Mouse (Mus musculus): ENCODE results near the gene Znrf3.

Gene Znrf3

DNA sequence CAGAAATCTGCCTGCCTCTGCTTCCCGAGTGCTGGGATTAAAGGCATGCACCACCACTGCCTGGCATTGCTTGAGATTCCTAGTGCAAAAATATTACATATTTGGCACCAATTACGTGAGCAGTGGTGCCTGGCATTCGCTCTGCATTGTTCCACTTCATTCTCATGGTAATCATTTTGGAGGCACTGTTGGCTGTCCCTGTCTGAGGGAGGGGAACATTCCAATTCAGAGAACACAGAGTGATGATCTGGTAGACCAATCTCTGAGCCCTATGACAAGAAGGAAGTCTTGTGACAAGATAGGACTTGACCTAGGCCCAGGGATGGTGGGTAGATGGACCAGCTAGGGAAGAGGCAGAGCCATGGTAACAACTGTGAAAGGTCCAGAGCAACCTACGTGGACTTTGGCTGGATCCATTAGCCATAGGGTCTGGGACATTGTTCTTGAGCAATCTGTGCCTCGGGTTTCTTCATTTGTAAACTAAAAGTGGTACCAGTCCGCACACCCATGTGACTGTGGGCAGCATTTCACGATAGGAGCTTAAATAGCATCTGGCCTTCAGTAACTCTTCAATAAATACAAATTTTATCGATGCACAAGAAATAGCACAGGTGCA, 174.7 kb downstream of the Znrf3 start:
- no peak for DNase-seq (ENCODE audit: low read depth)

DNA sequence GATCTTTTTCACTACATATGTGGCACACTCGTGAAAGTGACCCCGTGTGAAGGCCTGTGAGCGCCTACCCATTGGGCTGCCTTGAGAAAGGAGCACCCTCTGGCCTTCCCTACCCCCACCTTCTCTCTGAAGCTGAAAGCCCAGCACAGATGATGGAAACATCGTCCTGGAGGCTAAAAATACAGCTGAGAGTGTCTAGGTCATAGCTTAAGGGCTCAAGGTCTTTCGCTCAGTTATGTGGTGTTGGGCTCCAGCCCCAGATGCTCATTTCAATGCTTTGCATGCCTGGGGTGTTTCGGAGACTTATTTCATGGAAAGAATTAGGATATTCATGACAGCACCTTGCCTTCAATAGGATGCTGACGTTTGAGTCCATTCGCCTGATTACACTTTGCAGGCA, 178.9 kb downstream of the Znrf3 start:
- DNase-seq (ENCODE audit: low read depth), result no peak

DNA sequence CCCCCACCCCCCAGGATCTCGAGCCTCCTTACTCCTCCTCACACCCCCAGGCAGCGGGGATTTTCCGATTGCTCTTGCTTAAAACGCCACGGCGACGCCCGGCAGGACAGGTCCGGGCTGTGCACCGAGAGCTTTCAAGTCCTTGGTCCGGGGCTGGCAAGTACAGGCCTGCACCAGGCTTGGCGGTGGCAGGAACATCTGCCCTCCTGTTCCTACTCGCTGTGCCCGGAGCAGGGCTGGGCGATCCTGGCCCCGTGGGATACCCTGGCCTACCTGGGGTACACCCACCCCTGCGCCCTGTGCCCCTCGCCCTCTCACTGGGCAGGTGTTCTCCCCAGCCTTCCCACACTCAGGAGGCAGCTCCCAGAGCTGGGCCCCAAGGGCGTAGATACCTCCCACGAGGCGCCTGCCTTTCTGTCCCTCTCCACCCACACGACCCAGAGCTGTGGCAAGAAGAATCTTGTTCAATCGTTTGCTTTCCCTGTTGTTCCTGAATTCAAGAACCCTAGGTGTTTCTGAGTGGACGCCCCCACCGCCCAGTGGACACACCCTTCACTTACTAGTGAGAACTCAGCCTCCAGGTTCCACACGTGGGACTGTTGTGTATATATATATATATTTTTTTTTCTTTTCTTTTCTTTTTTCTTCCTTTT, 181.4 kb downstream of the Znrf3 start:
- no peak for DNase-seq (ENCODE audit: low read depth)

DNA sequence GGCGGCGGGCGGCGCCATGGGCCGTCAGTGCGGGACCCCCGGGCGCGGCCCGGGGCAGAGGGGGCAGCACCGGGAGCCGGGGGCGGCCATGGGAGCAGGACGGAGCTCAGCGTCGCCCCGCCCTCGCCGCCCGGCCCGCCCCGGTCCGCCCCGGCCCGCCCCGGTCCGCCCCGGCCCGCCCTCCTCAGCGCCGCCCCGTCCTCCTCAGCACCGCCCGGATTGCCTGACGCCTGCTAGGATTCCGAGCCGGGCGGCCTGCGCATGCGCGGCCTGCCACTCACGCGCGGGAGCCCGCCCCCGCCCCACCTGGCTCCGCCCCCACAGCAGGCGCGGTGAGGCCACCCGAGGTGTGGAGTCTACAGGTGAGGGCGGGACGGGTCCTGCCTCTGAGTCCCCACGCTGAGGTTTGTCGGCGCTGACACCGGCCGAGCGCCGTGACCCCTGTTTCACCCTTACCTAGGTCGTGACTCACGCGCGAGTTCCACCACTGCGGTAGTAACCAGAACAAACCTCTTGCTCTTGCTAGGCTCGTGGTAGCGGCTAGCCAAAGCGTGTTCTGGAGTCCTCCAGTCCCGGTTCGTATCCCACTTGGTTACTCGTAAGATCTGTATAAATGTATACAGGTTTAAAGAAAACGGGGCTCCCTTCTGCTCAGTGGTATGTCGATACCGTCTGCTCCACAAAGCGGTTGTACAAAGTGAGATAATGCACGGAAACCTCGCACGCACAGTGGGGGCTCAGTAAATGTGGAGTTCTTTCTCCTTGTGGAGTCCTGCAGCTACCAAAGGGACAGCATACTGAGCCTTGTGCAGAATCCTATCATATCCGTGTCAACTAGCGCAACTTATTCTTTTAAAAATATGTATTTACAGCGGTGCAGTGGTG, 182.9 kb downstream of the Znrf3 start, which contains the start of gene Kremen1:
Gene Kremen1, minus strand, starts transcription at position 51 of the 885 bp plus-strand sequence.
- peak; percentile 57 for DNase-seq (ENCODE audit: low read depth)

DNA sequence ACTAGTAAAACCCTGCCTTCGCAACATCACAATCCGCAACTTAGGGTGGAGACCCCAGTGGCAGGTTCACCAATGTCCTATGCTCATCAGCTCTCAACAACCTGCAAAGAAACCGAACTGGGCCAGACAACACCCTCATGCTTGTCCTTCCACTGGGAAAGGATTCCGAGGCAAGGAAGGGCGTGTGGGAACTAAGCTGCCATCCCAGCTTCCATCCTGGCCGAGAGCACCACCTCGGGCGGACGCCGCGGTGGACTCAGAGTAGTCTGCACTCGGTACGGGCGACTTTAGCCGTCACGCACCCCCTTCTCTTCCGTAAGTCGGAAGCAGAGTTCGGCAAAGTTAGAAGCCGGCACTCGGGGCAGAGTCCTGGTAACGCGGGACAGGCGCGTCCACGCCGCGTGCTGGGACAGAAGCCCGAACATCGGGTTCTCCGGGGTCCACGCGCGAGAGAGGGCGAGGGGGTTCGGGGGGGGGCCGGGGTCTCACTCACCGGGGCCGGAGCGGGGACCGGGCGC, 183.6 kb downstream of the Znrf3 start:
- DNase-seq (ENCODE audit: low read depth), result no peak

DNA sequence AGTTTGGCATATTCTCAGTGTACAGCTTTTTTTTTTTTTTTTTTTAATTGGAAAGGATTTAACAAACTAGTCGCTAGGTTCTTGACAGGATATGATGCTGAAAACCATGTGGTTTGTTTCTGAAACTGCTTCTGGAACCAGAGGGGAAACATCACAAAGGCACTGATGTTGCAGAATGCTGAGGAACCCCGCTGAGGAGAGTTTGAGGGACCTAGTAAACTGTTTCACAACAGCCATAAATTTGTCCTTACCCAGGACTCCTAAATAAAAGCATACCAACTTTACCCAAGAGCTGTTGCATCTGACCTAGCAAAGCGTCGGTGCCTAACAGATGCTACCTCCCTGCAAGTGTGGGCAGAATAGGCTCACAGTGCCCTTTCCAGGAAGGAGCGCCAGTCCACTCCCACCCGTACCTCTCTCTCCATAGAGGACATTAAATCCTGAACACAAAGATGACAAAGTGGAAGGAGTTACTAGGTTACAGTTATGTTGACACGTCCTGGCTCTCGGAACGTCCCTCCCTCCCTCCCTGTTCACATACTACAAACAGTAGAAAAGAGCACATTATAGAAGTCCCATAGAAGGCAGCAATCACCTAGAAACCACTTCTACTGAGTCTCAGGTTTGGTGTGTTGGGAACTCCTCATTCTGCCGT, 184.6 kb downstream of the Znrf3 start:
- DNase-seq (ENCODE audit: low read depth), result no peak

DNA sequence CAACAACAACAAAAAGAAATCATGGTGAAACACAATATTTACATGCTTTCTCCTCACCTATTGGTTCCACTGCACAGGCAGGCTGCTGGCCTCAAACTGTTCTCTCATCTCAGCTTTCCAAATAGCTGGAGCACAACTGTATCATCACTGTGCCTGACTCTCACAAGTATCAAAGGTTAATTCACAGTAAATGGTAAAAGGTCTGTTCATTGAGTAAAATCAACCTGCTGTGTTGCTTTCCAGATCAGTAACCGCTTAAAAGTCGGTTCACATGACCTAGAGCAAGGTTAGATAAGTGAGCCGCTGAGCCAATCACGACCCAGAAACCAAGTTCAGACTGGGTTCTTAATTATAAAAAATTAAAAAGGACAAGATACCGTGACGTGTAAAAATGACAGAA, 186.6 kb downstream of the Znrf3 start:
- no peak for DNase-seq (ENCODE audit: low read depth)

DNA sequence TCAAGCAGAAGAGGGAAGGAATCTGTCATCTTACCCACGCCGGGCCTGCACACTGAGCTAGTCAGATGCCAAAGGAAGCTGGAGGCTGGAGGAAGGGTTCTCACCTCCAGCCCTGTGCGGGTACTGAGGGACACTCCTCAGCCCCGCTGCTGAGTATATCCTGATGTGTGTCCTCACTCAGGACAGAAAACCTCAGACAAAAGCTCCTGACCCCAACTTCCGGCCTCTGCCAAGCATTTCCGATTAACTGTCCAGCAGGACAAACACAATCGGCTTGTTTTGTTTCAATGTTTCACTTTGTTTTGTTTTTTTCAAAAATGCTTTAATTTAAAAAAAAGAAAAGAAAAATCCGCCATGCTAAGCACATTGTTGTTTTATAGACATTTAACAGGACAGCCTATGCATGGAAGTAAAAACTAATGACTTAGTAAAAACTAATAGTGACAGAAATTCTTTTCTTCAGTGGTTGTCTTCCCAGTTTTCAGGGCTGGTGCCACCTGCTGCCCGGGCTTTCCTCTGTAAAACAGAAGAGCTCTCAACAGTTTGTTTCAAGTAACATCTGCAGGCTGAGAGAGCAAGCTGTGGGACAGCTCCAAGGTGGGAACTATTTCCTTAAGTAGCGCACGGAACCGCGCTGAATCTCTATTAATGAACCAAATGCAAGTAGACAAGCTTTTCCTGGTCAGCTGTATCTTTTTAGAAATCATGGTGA, 187.3 kb downstream of the Znrf3 start:
- no peak for DNase-seq (ENCODE audit: low read depth)

DNA sequence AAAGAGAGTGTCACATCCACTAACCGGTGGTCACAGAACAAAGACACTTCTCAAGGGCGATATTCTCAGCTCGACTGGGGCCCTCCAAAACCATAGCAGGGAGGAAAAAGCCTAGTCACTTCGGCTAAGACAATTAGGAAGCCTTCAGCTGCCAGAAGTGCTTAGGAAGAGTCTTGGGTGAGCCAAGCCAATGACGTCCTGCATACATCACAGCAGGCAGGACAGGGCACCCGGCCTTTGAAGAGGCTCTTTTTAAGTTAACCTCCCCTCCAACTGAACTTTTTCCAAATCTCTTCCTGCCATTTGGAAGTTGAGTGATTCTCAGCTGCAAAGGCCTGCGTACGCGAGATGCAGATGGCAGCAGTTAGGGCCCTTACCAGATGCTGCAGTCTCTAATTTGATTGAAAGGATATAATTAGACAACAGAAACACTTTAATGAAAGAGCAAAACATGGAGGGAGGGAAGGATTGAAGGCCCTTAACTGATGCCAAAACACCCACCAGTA, 189.1 kb downstream of the Znrf3 start:
- DNase-seq (ENCODE audit: low read depth), result no peak

DNA sequence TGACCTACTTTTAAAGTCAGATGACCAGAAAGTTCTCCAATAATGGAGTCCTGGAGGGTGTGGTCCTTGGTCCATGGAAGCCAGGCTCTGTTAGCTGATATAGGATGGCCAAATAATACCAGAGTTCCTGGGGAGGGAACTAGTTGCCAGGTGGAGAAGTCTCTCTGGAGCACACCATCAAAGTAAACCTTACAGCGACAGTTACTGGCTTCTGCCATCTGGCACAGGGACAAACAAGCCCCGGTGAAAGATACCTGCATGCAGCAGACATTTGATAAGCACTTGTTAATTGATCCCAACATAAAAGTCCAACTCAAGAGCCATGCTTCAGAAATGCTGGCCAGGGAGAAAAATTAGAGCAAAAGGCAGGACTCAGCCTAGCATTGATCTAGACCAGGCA, 190.6 kb downstream of the Znrf3 start:
- DNase-seq (ENCODE audit: low read depth), result no peak

DNA sequence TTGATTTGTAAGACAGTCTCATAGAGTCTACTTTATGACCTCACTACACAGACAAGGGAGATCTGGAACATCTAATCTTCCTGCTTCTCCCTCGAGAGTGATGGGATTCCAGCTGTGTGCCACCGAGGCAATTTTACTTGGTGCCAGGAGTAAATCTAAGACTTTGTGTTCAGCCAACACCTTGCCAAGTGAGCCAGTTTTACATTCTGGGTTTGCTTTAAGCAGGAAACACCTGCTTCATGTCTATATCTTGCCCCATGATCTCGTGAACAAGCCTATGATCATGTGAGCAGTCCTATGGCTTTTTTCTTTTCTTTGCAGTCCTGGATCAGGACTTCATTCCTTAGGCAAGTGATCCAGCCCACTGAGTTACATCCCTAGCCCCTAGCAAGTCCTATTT, 191.1 kb downstream of the Znrf3 start:
- no peak for DNase-seq (ENCODE audit: low read depth)

DNA sequence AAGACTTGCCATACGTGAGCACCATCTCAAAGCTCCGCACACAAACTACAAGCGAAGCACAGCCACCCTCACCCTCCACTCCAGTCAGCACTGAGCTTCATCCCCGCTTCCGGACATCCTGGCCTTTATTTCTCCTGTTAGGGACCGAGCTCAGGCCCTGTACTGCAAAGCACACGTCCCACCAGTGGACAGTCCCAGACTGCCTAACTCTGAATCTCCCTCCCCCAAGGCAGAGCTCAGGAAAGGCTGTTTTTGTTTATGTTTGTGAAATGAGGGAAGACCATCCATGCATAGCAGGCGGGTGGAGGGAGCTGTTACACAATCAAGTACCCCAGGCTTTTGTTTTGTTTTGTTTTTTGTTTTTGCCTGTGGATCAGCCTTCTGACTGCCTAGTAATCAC, 191.9 kb downstream of the Znrf3 start:
- no peak for DNase-seq (ENCODE audit: low read depth)

DNA sequence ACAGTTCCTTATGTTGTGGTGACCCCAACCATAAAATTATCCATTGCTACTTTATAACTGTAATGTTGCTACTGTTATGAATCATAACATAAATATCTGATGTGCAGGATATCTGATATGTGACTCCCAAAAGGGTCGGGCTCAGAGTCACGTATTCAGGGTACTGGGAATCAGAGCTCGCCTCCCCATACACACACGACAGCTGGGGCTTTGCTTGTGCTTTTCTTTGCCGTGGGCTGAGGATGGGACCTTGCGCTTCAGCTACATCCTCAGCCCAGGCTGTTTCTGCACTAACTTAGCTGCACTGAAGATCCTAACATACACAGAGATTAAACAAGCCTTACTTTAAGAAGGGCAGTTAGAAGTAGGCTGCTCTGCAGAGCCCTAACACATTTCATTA, 193.5 kb downstream of the Znrf3 start:
- no peak for DNase-seq (ENCODE audit: low read depth)

DNA sequence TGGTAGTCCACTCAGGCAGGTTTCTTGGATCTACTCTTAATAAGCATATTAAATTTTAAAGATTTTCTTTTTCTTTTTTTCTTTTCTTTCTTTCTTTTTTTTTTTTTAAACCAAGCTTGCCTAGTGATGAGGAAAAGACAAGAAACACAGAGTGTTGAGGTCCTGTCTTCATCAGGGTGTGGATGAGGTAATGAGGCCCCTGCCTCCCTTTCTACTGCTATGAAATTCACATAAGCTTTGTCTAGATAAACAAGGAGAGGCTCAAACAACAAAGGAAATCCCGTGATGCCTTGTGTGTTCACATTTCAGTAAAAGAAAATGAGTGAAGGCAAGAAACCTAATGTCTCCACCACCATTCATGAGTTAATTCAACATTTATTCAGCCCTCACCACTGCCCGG, 196.4 kb downstream of the Znrf3 start:
- no peak for DNase-seq (ENCODE audit: low read depth)

DNA sequence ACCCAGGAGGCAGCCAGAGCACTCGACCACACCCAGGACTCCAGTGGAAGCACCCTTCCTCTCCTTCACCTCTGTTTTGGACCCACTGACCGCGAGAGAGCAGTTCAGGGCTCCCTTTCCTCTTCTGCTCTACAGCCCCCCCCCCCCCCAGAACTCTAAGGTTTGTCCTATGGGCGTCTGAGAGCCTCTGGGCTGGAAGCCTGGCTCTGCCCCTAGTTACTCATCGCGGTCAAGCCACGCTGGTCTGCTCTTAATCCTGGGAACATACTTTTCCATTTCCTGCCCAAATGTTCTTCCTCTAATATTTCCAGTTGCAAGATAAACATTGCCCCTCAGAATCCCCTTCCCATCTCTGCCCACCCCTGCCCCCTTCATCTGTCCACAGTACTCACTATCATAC, 199.2 kb downstream of the Znrf3 start:
- DNase-seq (ENCODE audit: low read depth), result peak; percentile 76

DNA sequence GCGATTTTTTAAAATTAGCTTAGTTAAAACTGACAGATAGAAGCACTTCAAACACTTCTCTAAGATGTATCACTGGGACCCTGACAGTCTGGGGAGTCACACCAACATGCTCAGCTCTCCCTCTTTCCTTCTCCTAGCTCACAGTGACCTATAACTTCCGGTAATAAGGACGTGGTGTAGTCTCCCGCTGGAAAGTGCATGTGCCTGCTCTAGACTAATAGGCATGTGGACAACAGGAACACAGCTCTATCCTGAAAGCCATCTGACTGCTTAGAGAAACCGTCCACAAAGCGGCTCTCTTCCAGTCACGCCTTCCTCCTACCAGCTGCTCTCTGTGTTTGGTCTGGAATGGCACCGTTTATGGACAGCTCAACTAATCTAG, 199.9 kb downstream of the Znrf3 start:
- DNase-seq (ENCODE audit: low read depth), result peak; percentile 84

DNA sequence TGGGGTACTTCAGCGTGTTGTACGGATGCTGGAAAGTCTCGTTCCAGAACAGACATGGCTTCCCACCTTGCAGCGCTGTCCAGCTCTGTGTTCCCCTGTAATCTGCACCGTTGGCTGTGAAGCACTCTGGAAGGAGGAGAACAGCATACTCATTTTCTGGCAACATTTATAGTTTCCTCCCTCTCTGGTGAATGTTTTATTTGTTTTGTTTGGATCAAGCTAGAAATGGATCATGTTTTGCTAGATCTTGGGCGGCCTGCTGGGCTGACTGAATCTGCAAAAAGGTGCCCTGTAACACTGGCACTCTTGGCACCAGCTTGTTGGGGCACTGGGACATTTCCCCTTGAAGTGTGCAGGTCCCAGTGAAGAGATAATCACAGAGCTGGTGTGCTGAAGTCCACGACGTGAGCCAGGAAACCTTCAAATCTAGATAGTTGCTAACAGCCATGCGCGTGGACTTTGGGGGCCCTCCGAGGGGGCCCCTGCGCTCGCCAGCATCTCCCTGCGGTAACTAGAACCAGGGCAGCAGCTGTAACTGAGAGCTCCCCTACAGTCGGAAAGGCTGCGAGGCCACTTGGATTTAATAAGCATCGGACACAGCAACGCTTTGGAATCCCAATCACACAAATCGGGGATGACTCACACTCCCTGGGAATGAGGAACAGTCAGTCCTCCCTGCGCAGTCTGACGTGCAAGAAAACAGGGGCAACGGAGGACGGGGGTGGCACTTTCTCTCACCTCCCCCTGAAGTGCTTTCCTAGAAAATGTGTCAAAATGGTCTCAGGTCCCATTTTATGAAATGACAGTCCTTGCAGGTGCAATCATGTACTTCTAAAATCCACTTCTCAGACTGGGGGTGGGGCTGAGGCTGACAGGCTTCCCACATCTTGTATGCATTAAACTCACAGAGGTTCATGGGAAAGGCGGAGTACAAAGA, 200.6 kb downstream of the Znrf3 start:
- peak; percentile 94 for DNase-seq (ENCODE audit: low read depth)

DNA sequence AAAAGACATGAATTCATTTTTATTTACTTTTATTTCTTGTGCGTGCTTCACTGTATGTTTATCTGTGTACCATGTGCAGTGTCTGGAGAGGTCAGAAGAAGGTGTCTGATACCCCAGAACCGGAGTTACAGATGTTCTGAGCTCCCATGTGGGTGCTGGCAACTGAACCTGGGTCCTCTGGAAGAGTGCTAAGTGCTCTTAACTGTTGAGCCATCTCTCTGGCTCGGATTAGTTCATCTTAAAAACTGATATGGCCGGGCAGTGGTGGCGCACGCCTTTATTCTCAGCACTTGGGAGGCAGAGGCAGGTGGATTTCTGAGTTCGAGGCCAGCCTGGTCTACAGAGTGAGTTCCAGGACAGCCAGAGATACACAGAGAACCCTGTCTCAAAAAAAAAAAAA, 201.4 kb downstream of the Znrf3 start:
- DNase-seq (ENCODE audit: low read depth), result no peak

DNA sequence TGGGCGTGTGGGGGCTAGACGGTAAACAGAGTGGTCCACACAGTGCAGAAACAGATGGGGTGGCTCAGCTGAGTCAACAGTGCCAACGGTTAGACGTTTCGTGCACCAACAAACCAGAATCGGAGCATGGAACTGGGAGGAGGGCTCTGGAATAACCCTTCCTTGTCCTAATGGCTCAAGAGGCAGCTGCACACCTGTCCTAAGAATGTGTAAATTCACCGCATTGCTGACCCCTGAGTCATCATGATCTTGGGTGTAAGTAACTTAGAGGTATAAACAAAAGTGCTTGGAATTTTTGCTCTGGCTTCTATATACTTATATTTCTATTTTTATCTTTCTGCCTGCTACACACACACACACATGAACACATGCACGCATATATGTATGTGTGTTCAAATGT, 202.5 kb downstream of the Znrf3 start:
- no peak for DNase-seq (ENCODE audit: low read depth)

All from fibroblast of lung, adult 2 months (primary cell).